Mouse (Mus musculus) lung, postnatal 4 days (tissue): ENCODE data around the gene Sema4g.

Experiments used
- DNase-seq, 2 experiments: peaks; one replicate each; pipeline ENCODE4 v3.0.0; 2021

The Sema4g gene

GRCm38 (mm10) chr19:44988831-44989566, at the start of gene Sema4g:
Gene Sema4g, plus strand, starts transcription at chr19:44989101.
- peak in 1 of 2 experiments; percentile 46 for DNase-seq

GRCm38 (mm10) chr19:44959633-44960032, 29.3 kb upstream of the Sema4g start:
- no peak for DNase-seq

- DNase-seq = no peak
Measured at GRCm38 (mm10) chr19:44965978-44966377, 22.9 kb upstream of the Sema4g start.

GRCm38 (mm10) chr19:44968329-44968728, 20.6 kb upstream of the Sema4g start:
- no peak for DNase-seq

DNA sequence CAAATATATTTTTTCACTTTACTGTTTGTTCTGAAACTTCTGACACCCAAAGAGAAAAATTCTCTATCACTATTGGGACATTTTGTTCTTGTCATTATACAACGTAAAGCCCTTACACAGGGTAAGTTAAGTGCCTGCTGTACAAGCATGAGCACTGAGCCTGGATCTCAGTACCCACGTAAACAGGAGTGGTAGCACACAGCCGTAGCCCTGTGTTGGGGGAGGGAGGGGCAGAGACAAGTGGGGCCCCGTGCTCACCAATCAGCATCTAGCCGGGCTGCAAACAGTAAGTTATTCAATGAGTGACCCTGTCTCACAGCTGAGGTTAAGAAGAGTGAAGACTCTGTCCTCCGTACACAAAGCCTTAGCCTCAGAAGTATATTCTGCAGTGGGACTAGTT, 12.3 kb upstream of the Sema4g start:
- DNase-seq = no peak

DNA sequence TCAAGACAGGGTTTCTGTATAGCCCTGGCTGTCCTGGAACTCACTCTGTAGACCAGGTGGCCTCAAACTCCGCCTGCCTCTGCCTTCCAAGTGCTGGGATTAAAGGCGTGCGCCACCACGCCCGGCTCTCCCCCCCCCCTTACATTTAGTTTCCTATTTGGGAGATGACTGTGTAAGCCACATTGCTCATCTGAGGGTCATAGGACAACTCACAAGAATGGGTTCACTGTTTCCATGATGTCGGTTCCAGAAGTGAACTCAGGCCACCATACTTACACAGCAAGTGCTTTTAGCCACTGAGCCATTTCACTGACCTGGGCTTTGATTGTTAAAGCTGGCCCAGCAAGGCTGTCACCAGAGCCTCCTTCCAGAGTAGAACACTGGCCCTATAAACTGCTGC, 11.8 kb upstream of the Sema4g start:
- no peak for DNase-seq

DNA sequence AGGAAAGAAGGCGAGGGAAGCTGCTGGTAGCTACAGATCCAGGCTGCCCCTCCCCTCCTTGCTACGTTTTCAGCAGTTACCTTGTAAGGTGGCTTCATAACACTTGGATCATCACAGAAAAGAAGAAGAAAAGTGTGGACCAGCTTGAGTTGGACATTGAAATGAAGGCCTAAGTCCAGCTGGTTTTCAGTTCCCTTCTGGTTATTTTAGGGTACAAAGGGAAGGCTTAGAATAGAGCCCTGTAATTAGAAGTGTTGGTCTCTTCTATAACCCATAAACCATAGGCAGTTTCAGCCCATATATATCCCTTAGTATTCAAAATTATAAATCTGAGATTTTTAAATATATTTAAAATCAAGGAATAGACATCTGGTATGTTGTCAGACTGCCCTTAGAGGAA, 8.1 kb upstream of the Sema4g start:
- DNase-seq = no peak

GRCm38 (mm10) chr19:44982477-44983115, 6.3 kb upstream of the Sema4g start:
- no peak for DNase-seq

- DNase-seq = no peak
Measured at GRCm38 (mm10) chr19:44983366-44983765, 5.5 kb upstream of the Sema4g start.

DNA sequence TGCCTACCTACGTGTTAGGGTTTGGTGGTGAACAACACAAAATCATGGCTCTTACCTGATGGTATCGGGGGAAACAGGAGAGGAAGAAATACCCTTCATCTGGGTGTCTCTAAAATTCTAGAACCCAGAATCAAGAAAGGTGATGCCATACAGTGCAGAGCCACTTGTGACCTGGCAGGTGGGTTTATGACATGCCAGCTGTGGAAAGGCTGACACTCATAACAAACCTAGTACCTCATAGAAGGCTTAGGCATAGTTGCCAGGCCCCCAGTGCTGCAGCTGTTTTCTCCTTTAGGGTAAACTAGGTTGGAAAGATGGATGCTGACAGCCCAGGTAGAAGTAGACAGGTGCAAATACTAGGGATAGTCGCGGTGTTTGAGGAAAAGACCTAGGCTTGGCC, 4.5 kb upstream of the Sema4g start:
- DNase-seq = no peak

GRCm38 (mm10) chr19:44985159-44985988, 3.5 kb upstream of the Sema4g start:
- DNase-seq = no peak

GRCm38 (mm10) chr19:44987004-44987403, 1.9 kb upstream of the Sema4g start:
- DNase-seq = no peak

- no peak for DNase-seq
Measured at GRCm38 (mm10) chr19:44987851-44988250, 1.1 kb upstream of the Sema4g start.

GRCm38 (mm10) chr19:44988321-44988720, 580 bp upstream of the Sema4g start:
- no peak for DNase-seq

DNA sequence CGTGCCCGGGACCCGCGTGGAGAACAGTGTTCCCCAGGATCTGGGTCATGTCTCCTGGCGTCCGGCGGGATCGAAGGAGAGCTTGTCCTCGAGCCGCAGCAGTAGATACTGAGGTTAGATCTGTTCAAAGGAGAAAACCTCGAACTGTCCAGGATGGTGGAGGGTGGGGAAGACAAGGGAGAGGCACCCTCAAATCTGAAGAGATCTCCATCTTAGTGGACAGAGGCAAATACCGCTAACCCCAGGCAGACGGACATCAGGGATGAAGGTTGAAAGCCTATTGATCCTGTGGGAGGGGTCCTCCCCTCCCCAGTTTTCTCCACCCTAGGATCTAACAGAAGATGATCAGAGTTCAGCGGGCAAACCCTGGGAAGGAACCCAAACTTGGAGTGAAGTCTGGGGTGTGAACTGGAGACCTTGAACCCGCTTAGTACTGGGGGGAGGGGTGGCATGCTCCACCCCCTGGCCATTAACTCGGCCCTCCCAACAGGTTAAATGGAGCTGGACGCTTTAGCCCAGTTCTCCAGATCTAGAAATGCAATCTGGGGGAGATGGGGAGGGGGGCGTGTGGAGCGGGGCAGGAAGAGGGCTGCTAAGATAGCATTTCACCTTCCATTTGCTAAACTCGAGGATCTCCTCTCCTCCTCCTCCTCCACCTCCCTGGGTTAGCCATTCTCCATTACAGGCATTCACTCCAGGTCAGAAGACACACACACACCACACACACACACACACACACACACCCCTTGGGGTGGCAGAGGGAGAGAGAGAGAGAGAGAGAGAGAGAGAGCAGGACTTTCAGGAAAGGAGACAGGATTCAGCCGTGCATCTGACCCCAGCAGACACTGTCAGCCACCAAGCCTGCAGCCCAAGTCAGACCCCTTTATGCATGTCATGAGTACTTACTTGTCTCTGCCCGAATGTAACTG, 930 bp downstream of the Sema4g start:
- no peak for DNase-seq

DNA sequence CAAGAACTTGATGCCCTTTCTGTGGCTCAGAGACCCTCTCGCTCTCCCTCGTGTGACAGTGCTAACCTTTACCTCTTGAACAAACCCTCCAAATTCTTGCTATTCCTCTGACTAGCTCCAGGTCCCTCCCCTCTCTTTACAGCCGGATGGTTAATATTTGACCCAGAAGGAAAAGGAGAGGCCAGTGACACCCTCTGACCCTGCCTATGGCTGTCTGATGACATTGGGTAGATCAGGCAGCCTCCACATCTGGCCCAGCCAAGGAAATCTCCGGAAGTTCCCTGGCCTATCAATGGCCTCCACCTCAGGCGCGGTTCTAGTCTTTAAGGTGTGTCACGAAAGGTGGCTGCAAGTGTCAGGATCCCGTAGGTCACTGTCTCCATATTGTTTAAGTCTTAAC, 2.1 kb downstream of the Sema4g start:
- DNase-seq = no peak

DNA sequence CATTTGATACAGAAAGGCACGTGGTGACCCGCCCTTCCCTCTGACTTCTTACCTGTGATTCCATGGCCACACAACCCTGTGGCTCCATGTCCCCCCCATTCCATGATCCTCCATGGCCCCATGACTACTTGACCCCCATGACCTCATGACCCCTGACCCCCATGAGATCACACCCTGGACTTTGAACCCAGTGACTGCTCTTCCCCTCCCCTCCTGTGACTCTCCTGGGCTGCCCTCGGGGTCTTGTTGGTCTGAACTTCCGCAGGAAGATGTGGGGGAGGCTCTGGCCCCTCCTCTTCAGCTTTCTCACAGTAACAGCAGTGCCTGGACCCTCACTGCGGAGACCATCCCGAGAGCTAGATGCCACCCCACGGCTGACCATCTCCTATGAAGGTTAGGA, 3.3 kb downstream of the Sema4g start:
- no peak for DNase-seq

DNA sequence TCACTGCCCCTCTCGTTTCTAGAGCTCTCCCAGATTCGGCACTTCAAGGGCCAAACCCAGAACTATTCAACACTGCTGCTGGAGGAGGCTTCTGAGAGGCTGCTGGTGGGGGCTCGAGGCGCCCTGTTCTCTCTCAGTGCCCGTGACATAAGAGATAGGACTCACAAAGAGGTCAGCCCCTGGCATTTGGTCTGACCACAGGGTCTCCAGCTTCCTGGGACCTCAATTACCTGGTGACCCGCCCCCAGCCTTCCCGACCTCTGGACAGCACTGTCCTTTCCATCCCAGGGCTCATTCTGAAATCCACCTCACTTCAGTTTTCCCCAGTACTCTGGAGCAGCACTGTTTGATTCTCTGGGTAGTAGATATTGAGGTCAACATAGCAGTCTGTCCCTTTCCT, 3.8 kb downstream of the Sema4g start:
- DNase-seq = no peak

DNA sequence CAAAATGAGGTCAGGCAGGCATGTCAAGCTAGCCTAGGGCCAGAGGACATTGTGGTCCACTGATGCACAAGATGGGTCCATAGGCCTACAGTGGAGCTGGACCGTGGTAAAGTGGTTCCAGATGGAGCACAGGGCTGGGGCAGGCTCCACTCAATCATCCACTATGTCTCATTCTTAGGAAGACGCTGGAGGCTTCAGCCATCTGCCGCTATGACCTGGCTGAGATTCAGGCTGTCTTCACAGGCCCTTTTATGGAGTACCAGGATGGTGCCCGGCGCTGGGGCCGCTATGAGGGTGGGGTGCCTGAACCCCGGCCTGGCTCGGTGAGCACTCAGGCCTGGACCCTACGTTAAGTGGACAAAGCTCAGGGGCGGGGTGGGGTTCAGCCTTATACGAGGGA, 8.9 kb downstream of the Sema4g start:
- no peak for DNase-seq

DNA sequence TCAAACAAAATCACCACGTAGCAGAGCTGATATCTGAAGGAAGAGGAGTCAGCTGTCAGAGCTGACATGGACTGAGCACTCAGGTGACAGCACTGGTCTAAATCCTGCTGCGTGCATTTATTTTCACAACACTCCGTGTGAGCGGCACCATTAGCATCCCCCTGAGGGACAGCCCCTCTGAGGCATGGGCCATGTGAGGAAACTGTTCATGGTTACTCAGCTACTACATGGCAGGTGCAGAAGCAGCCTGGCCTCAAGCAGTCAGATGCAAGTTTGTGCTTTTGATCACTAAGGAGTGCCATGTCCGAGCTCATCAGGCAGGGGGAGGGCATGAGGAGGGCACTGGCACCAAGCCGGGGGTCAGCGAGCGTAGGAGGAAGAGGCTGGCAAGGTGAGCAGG, 10.7 kb downstream of the Sema4g start:
- DNase-seq = no peak

GRCm38 (mm10) chr19:45002301-45002700, 13.4 kb downstream of the Sema4g start:
- DNase-seq = no peak

GRCm38 (mm10) chr19:45003740-45004516, 15.0 kb downstream of the Sema4g start:
- no peak for DNase-seq
